Mouse (Mus musculus) ovary, adult 18-20 months (tissue): Measurements from ENCODE around the gene Tmem174.

ENCODE experiments used
- DNase-seq: peaks from one replicate; pipeline ENCODE4 v3.0.0; 2022; ENCODE audit warnings: low spot score, mixed read lengths

Tmem174 gene

GRCm38 (mm10) chr13:98632306-98632942 is 4.8 kb downstream of the Tmem174 start:
- DNase-seq: peak; percentile 68

GRCm38 (mm10) chr13:98631105-98631838 is 5.9 kb downstream of the Tmem174 start:
- DNase-seq: no peak

GRCm38 (mm10) chr13:98626736-98627135 is 10.5 kb downstream of the Tmem174 start:
- no peak for DNase-seq

GRCm38 (mm10) chr13:98624506-98624905 is 12.7 kb downstream of the Tmem174 start:
- no peak for DNase-seq

- DNase-seq: no peak
Observed at GRCm38 (mm10) chr13:98622881-98623549, 14.2 kb downstream of the Tmem174 start.

- no peak for DNase-seq
Observed at GRCm38 (mm10) chr13:98617429-98618067, 19.7 kb downstream of the Tmem174 start.

GRCm38 (mm10) chr13:98607885-98608477 is 29.2 kb downstream of the Tmem174 start:
- DNase-seq: no peak

- no peak for DNase-seq
Observed at GRCm38 (mm10) chr13:98603799-98604198, 33.4 kb downstream of the Tmem174 start.

GRCm38 (mm10) chr13:98596746-98597145 is 40.5 kb downstream of the Tmem174 start:
- DNase-seq: no peak

GRCm38 (mm10) chr13:98594726-98595141 is 42.5 kb downstream of the Tmem174 start:
- DNase-seq: no peak

- no peak for DNase-seq
Observed at GRCm38 (mm10) chr13:98593938-98594539, 43.2 kb downstream of the Tmem174 start.

GRCm38 (mm10) chr13:98591406-98591805 is 45.8 kb downstream of the Tmem174 start:
- DNase-seq: no peak

- DNase-seq: no peak
Observed at GRCm38 (mm10) chr13:98590693-98591389, 46.4 kb downstream of the Tmem174 start.

GRCm38 (mm10) chr13:98589572-98589971 is 47.6 kb downstream of the Tmem174 start:
- DNase-seq: no peak

GRCm38 (mm10) chr13:98588951-98589501 is 48.2 kb downstream of the Tmem174 start:
- peak; percentile 70 for DNase-seq

- no peak for DNase-seq
Observed at GRCm38 (mm10) chr13:98588480-98588879, 48.7 kb downstream of the Tmem174 start.

- no peak for DNase-seq
Observed at GRCm38 (mm10) chr13:98587639-98588038, 49.6 kb downstream of the Tmem174 start.

GRCm38 (mm10) chr13:98586817-98587575 is 50.2 kb downstream of the Tmem174 start:
- no peak for DNase-seq
